Mouse (Mus musculus) brain, adult 2 months (tissue): ENCODE results near the gene Krt6a.
"Not testable (repeated sequence)": the region's sequence is repeated elsewhere in the genome, so short reads cannot be mapped to it uniquely, and the experiment has no call there.

Experiments used
- DNase-seq: peaks from one replicate; pipeline ENCODE4 v3.0.0; 2011; ENCODE audit warnings: low read depth, low spot score

The Krt6a gene

DNA sequence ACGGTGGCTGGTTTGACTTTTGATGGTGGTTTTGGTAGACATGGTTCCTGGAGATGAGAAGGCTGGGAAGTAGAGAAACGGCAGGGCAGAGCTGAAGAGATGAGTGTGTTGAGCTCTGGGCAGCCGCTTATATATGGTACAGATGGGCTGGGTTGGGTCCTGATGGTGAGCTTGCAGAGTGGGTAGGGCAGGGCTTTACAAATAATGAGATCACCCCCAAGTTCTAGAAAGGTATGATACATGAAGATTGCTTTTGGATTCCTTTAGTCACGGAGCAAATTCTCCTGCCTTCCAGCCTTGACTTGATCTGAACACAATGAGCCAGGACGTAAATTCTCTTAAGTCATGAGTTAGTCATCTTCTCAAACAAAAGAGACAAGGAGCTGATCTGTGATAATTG, at the start of gene Krt6a:
Gene Krt6a (minus strand): TSS at position 101 of the 400 bp plus-strand sequence.
- DNase-seq, result no peak

DNA sequence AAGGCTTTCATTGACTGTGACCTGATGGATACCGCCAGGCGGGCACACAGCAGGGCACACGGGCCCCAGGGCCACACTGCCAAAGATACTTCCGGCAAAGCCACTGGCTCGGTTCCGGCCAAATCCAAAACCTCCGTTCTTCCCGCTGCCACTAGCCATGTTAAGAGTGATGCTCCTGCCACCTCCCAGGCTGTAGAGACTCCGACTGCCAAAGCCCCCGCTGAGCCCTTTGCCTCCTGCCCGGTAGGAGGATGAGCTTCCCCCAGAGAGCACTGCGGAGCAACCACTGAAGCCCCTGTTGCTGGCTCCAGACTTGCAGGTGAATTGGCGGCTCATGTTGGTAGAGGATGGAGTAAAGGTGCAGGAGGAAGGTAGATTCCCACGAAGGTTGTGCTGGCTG, 48.6 kb upstream of the Krt6a start, which contains the start of gene Krt71:
Gene Krt71 (minus strand): TSS at position 399 of the 400 bp plus-strand sequence.
- DNase-seq, result peak; percentile 46

DNA sequence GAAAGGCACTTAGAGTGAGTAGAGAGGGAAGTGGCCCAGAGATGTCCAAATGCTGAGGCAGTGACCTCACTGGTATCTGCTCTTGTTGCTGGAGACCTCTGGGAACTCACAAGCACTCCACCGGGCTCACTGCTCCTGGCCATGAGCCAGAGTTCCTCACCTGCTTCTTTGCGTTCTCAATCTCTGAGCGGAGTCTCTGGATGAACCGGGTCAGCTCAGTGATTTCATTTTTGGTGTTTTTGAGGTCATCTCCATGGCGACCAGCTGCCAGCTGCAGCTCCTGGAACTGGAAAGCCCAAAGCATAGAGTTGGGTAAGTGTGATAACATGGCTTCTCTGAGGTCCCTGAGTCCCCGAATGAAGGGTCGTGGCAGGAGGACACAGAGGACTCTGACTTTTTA, 43.7 kb upstream of the Krt6a start:
- peak; percentile 29 for DNase-seq

DNA sequence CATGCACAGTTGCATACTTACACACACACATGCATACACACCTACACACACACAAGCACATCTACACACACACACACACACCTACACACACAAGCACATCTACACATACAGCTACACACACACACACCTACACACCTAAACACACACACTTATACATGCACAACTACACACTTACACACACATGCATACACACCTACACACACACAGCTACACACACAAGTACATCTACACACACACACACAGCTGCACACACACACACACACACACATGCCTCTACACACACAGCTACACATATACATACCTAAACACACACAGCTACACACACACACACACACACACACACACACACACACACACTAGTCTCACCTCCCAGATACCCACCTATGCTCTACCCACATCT, 36.5 kb upstream of the Krt6a start:
- DNase-seq, result no peak

GRCm38 (mm10) chr15:101724686-101725085, 30.6 kb upstream of the Krt6a start:
- DNase-seq, result no peak

DNA sequence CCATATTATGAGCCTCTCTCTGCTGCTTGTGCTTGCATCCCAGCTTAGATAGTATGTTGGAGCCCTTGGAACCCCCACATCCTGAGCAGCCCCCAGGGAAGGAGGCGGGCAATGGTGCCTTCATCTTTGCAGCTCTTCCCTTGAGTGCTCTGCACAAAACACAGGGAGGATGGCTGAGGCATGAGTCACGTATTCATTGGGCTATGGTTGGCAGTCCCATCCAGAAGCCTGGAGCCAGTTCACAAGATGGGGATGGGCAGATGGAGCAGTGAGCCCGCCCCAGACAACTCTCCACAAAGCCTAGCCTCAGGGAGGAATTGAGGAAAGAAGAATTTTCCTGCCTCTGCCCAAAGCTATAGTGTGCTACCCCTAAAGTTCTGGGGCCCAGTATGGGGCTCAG, 21.7 kb upstream of the Krt6a start:
- DNase-seq, result peak; percentile 10

- no peak for DNase-seq
Observed at GRCm38 (mm10) chr15:101714356-101714755, 20.2 kb upstream of the Krt6a start.

DNA sequence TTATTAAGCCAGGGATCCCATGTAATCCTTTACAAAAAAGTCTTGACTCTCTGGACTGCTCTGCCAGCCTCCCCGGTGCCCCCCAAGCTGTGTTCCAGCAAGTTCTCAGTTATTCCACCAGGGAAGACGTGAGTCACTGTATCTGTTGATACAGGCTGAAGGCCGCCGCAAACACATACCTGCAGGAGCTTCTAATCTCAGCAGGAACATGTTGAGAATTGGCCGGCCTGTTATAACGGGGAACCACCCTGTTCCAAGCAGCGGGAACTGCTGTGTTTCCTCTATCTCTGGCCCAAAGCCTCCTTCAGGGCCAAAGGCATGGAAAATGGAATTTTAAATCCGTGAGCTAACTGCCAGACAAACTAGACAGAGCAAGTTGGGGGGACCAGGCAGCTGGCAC, 19.6 kb upstream of the Krt6a start:
- DNase-seq, result no peak

DNA sequence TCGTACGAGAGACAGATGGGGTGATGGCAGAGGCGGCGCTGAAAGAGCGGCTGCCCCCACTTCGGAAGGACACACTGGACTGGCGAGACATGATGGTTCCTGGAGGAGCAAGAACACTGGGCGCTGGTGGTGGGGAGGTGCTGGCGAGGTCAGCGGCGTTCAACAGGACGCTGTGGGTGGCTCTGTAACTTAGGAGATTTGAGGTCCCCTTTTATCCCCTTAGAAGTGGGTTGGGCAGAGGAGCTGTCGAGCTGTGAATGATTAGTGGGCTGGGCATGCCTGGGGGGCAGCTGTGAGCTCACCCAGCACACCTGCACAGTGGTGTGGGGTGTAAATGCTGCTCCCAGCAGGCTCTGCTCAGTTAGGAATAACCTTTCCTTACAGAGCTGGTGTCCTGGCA, 18.6 kb upstream of the Krt6a start, which contains the start of gene Krt5:
Gene Krt5 (minus strand): TSS at position 179 of the 400 bp plus-strand sequence.
- DNase-seq, result no peak

GRCm38 (mm10) chr15:101708683-101709082, 14.6 kb upstream of the Krt6a start:
- no peak for DNase-seq

- DNase-seq, result no peak
Observed at GRCm38 (mm10) chr15:101707454-101707853, 13.3 kb upstream of the Krt6a start.

DNA sequence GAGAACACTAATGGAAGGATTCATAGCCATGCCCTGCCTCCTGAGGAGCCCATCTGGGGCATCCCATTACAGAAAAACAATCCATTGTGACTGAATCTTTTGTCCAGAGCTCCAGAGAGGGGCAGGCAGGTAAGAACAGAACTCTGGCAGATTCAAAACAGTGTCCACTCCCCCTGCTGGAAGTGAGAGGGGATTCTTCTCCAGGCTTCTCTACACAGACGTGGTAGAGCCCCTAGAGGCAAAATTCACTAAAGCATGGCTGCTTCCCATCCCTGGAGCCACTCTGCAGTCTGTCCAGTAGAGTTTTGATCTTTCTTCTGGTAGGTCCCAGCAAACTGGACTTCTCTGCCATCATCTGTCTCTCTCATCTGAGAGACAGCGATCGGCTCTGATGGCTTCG, 10.0 kb upstream of the Krt6a start:
- DNase-seq, result peak; percentile 14

DNA sequence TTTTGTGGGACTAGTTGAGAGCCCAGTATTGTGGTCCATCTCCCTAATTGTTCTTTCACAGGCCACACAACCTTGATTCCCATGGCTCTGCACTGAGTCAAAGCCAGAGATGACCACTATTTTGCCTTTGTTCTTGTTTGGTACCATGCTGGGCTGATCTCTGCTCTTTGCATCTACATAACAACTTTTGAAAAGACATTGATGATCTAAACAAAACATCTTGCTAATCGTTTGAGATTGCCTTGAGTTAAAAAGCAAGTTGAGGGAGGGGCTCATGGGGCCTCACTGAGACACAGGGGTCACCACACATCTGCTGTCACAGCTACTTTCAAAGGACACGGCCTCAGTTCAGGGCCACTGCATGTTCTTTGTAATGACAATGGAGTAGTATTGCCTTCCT, 8.3 kb upstream of the Krt6a start:
- no peak for DNase-seq

DNA sequence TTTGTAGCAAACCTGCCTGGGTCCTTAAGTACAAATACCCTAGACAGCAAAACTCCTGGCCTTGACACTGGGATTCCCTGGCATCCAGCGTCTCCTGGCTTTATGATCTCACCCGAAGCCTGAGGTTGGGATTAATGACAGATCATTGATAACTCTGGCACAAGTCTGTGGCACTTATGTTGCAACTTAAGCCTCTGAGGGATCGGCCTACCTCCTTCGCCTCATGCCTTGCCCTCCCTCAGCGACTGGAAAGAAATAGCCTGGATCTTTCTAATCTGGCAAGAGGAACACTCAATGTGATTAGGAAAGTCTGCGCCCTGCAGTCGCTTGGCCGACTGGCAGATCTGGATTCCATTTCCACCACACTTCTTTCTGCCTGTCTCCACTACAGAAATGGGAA, 5.8 kb upstream of the Krt6a start:
- DNase-seq, result no peak

GRCm38 (mm10) chr15:101699192-101699591, 5.1 kb upstream of the Krt6a start:
- DNase-seq, result no peak

GRCm38 (mm10) chr15:101697326-101698188, 3.5 kb upstream of the Krt6a start:
- peak; percentile 3 for DNase-seq

- not testable (repeated sequence) for DNase-seq
Observed at GRCm38 (mm10) chr15:101690460-101690859, 3.6 kb downstream of the Krt6a start.

DNA sequence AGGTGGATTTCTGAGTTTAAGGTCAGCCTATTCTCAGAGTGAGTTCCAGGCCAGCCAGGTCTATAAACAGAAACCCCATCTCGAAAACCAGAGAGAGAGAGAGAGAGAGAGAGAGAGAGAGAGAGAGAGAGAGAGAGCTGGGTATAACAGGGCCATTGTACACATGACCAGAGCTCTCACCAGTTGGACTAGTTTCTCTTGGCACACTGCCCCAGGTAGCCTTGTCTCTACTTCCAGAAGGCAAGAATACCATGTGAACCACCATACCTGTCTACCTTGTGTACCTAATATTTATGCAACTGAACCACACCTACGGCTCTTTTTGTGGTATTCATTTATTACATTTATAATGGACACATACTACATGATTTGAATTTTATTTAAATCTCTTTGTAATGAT, 5.9 kb downstream of the Krt6a start:
- DNase-seq, result no peak

DNA sequence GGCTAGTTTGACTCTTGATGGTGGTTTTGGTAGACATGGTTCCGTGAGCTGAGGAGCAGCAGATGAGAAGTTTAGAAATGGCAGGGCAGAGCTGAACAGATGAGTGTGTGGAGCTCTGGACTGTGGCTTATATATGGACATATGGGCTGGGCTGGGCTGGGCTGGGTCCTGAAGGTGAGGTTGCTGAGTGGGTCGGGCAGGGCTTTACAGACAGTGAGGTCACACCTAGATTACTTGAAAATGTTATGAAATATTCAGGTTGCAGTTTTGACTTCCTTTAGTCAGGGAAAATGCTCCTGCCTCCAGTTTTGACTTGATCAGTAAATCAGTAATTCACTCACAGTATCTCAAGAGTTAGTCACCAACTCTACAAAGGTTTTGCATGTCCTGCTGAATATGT, 13.9 kb downstream of the Krt6a start, which contains the start of gene Krt6b:
Gene Krt6b (minus strand): TSS at position 101 of the 400 bp plus-strand sequence.
- DNase-seq, result no peak

- DNase-seq, result no peak
Observed at GRCm38 (mm10) chr15:101675978-101676377, 18.1 kb downstream of the Krt6a start.

DNA sequence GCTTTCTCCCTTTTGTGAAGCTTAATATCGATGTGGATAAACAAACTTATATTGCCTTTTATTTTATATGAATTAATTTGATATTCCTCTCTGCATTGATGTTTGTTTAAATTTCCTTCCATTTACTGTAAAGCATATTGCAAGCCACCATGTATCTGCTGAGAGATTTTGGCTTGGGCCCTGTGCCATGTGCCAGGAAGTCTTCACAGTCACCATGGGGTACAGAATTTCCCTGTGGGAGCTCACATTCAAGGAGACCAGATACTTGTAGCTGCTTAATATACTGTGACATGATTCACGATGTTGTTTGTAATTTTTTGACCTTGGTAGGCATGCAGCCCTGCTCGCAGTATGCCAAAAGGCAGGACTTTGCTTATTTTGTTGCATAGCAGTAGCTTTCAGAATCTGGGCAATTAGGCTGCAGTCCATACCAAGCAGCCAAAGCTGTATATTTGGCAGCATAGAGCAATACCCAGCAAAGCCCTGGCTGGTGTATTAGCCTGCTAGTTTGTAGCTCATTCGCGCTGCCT, 41.3 kb downstream of the Krt6a start:
- DNase-seq, result peak; percentile 20

GRCm38 (mm10) chr15:101647280-101647679, 46.8 kb downstream of the Krt6a start, which contains the start of gene Gm5478:
Gene Gm5478 (minus strand): TSS chr15:101647380.
- DNase-seq, result no peak
